Mouse (Mus musculus) olfactory bulb, adult 2 months (tissue): ENCODE results near the gene 4930556J24Rik.

Experiments
- CTCF ChIP-seq: fragments of 200-500 bp; IDR thresholded peaks from 2 replicates; pipeline ENCODE4 v1.5.1; 2012; ENCODE audit warnings: low read depth, mild to moderate bottlenecking, low read length, moderate library complexity; ENCODE audit not compliant: insufficient read depth
- POLR2A ChIP-seq: fragments of 200-500 bp; IDR thresholded peaks from 2 replicates; pipeline ENCODE4 v1.6.1; 2012; ENCODE audit warnings: mild to moderate bottlenecking, low read depth, low read length, moderate library complexity; ENCODE audit not compliant: insufficient read depth

GRCm38 (mm10) chr11:3963155-3963554 lies 13.4 kb downstream of the 4930556J24Rik start:
- no peak for TF ChIP-seq CTCF
- TF ChIP-seq POLR2A, result no peak
